Mouse (Mus musculus) CH12.LX (cell line): Measurements from ENCODE around the gene Fgfr3.

Source experiments
- CHD2 ChIP-seq: IDR thresholded peaks from 2 replicates; pipeline ENCODE4 v1.6.1; 2011; ENCODE audit warnings: low read length, improper control_type of control experiment
- CTCF ChIP-seq, 2 experiments: IDR thresholded peaks in 1 of 2; conservative IDR thresholded peaks in 1 of 2; 2 replicates each; pipeline ENCODE4 v1.5.1; 2011 to 2012; ENCODE audit warnings: low read depth in 2 of 2, low read length in 2 of 2, improper control_type of control experiment in 1 of 2, inconsistent platforms in 1 of 2, mild to moderate bottlenecking in 1 of 2, moderate library complexity in 1 of 2
- GABPA ChIP-seq: IDR thresholded peaks from 2 replicates; pipeline ENCODE4 v1.6.1; 2012; ENCODE audit warnings: low read depth, low read length, improper control_type of control experiment, inconsistent platforms; ENCODE audit not compliant: insufficient replicate concordance
- HCFC1 ChIP-seq: IDR thresholded peaks from 2 replicates; pipeline ENCODE4 v1.6.1; 2012; ENCODE audit warnings: low read depth, mild to moderate bottlenecking, inconsistent platforms, low read length, improper control_type of control experiment
- JUND ChIP-seq: conservative IDR thresholded peaks from 2 replicates; pipeline ENCODE4 v1.6.1; 2011; ENCODE audit warnings: low read depth, low read length, improper control_type of control experiment
- MAFK ChIP-seq: IDR thresholded peaks from 2 replicates; pipeline ENCODE4 v1.6.1; 2011; ENCODE audit warnings: low read length, improper control_type of control experiment; ENCODE audit not compliant: insufficient replicate concordance
- MAX ChIP-seq: IDR thresholded peaks from 2 replicates; pipeline ENCODE4 v1.6.1; 2011; ENCODE audit warnings: low read length, improper control_type of control experiment
- MXI1 ChIP-seq: IDR thresholded peaks from 2 replicates; pipeline ENCODE4 v1.6.1; 2011; ENCODE audit warnings: mild to moderate bottlenecking, low read depth, low read length, improper control_type of control experiment
- POLR2A ChIP-seq: IDR thresholded peaks from 2 replicates; pipeline ENCODE4 v1.6.1; 2011; ENCODE audit warnings: low read depth, mild to moderate bottlenecking, improper control_type of control experiment, low read length
- POLR2AphosphoS2 ChIP-seq: IDR thresholded peaks from 2 replicates; pipeline ENCODE4 v1.6.1; 2011; ENCODE audit warnings: low read depth, low read length, improper control_type of control experiment
- USF1 ChIP-seq: IDR thresholded peaks from 2 replicates; pipeline ENCODE4 v1.6.1; 2014; ENCODE audit warnings: low read depth, mild to moderate bottlenecking, inconsistent platforms, low read length, improper control_type of control experiment
- ZMIZ1 ChIP-seq: IDR thresholded peaks from 2 replicates; pipeline ENCODE4 v1.6.1; 2012; ENCODE audit warnings: low read depth, mild to moderate bottlenecking, inconsistent platforms, low read length, improper control_type of control experiment

GRCm38 (mm10) chr5:33722266-33723018, 968 bp downstream of the Fgfr3 start:
- TF ChIP-seq CTCF (conservative IDR thresholded peaks at IDR 0.05 in 1 of 2, IDR thresholded peaks at IDR 0.05 in 1 of 2; ENCODE audit: low read depth in 2 of 2, low read length in 2 of 2): no peak
- TF ChIP-seq MAX: no peak
- no peak for TF ChIP-seq MAFK
- no peak for TF ChIP-seq CHD2
- TF ChIP-seq MXI1: no peak
- no peak for TF ChIP-seq HCFC1
- no peak for TF ChIP-seq POLR2A
- no peak for TF ChIP-seq JUND
- no peak for TF ChIP-seq POLR2AphosphoS2
- no peak for TF ChIP-seq GABPA
- no peak for TF ChIP-seq ZMIZ1
- TF ChIP-seq USF1: no peak
